Mouse (Mus musculus) hindbrain, embryonic 16.5 days (tissue): Measurements from ENCODE around the gene Nat8f1. TPM values are rescaled to one million over a fixed set of nuclear protein-coding genes. Genes with fewer than 3 reads are reported as not detected.
"Not testable (repeated sequence)": the region's sequence is repeated elsewhere in the genome, so short reads cannot be mapped to it uniquely, and the experiment has no call there.

Source experiments
- ATAC-seq: fragments of 200-750 bp; cut with Nextera tagmentation; 2 replicates; pipeline ENCODE4 v1.8.0; 2017; ENCODE audit warnings: moderate TSS enrichment, moderate library complexity
- H3K27ac ChIP-seq: fragments of 300-500 bp; sonication (generic); 2 replicates; pipeline ENCODE4 v1.5.1; 2014; ENCODE audit warnings: low read depth, mild to moderate bottlenecking, control low read depth, low read length, moderate library complexity
- H3K27me3 ChIP-seq: fragments of 300-500 bp; sonication (generic); replicated peaks from 2 replicates; pipeline ENCODE4 v1.6.1; 2014; ENCODE audit warnings: low read length; ENCODE audit not compliant: control insufficient read depth, insufficient read depth
- H3K36me3 ChIP-seq: fragments of 300-500 bp; sonication (generic); 2 replicates; pipeline ENCODE4 v1.6.1; 2014; ENCODE audit warnings: mild to moderate bottlenecking, low read length, moderate library complexity, mixed read lengths; ENCODE audit not compliant: control insufficient read depth, insufficient read depth
- H3K4me1 ChIP-seq: fragments of 300-500 bp; sonication (generic); 2 replicates; pipeline ENCODE4 v1.6.1; 2014; ENCODE audit warnings: low read depth, low read length; ENCODE audit not compliant: control insufficient read depth, insufficient read depth
- H3K4me2 ChIP-seq: fragments of 300-500 bp; sonication (generic); 2 replicates; pipeline ENCODE4 v1.6.1; 2014; ENCODE audit warnings: mild to moderate bottlenecking, low read length, control low read depth, moderate library complexity
- H3K4me3 ChIP-seq: fragments of 300-500 bp; sonication (generic); 2 replicates; pipeline ENCODE4 v1.5.1; 2014; ENCODE audit warnings: mild to moderate bottlenecking, low read length, control low read depth, moderate library complexity
- H3K9ac ChIP-seq: fragments of 300-500 bp; sonication (generic); 2 replicates; pipeline ENCODE4 v1.6.1; 2014; ENCODE audit warnings: low read depth, mild to moderate bottlenecking, control low read depth, low read length, moderate library complexity
- H3K9me3 ChIP-seq: fragments of 300-500 bp; sonication (generic); 2 replicates; pipeline ENCODE4 v1.6.1; 2014; ENCODE audit warnings: mild to moderate bottlenecking, low read length, moderate library complexity; ENCODE audit not compliant: control insufficient read depth
- WGBS: fragments of 180-500 bp; shearing (Covaris S2); extraction: QIAGEN DNeasy Blood & Tissue Kit; methylation state at CpG from one replicate; pipeline ENCODE4 v1.1.7; 2014; 5-methylcytosine and 5-hydroxymethylcytosine counted together
- polyA plus RNA-seq: library from polyadenylated mRNA; unstranded; fragments of >200 nt; fragmentation: Nextera tagmentation; extraction: Ambion mirVana; gene quantifications from 2 replicates; pipeline ENCODE4 v1.2.1, GENCODE M21; 2015

The Nat8f1 gene
- polyA plus RNA-seq, 1 experiment from 2014 or later: 20.4 TPM

DNA sequence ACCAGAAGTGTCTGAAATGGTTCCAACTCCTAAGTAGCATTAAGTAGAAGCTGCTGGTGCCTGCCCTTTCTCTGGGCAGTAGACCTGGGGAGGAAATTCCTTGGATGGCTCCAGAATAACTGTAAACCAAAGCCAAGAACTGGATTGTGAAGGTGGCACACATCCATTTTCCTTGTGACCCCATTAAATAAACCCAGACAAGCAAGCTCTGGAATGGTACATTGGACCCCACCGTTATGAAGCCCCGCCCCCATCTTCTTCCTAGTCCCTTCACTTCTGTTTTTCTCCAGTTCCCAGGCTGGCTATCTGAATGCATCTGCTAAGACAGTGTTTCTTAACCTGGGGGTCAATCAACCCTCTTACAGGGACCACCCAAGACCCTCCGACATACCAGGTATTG lies 3.9 kb downstream of the Nat8f1 start, which contains the start of gene Tprkb:
Gene Tprkb (plus strand): TSS at position 279 of the 400 bp plus-strand sequence.
- H3K27me3 ChIP-seq: no peaks in the 10 kb centered on the region
- no peak for ATAC-seq
- peaks cover 11% of the 10 kb centered on the region for H3K4me1 ChIP-seq
- no peak within 1 kb of the TSS for H3K9ac ChIP-seq
- 90% methylated on average over 3 of the region's 3 CpGs for WGBS
- no peak within 1 kb of the TSS for H3K4me2 ChIP-seq
- H3K36me3 ChIP-seq: no peaks in the 10 kb centered on the region
- H3K27ac ChIP-seq: no peak within 1 kb of the TSS
- H3K4me3 ChIP-seq: no peak within 1 kb of the TSS
- no peaks in the 10 kb centered on the region for H3K9me3 ChIP-seq

DNA sequence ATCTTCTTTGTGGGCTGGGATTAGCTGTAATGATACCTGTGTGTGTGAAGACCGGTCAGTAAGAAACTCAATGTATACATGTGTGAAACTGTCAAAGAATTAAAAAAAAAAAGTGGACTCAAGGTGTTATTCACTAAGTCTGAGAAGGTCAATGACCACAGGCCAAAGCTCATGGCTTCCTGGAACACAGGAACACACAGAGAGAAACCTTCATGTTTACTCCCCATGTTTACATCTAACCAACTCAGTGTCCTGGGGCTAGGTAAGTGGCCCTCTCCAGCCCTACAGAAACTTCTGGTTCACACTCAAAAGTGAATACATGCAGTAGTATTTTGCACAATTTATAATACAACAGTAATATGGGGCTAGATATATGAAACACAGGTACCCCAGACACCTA lies 5.8 kb downstream of the Nat8f1 start:
- Histone ChIP-seq H3K27ac (no peak overlapping the region), H3K4me2 (no peak overlapping the region), H3K9ac (no peak overlapping the region), H3K9me3 (no peaks in the 10 kb centered on the region), H3K4me1 (peaks cover 2% of the 10 kb centered on the region), H3K27me3 (no peaks in the 10 kb centered on the region), H3K4me3 (no peak overlapping the region), H3K36me3 (no peaks in the 10 kb centered on the region)
- 100% methylated on average over 1 of the region's 1 CpGs for WGBS
- no peak for ATAC-seq

DNA sequence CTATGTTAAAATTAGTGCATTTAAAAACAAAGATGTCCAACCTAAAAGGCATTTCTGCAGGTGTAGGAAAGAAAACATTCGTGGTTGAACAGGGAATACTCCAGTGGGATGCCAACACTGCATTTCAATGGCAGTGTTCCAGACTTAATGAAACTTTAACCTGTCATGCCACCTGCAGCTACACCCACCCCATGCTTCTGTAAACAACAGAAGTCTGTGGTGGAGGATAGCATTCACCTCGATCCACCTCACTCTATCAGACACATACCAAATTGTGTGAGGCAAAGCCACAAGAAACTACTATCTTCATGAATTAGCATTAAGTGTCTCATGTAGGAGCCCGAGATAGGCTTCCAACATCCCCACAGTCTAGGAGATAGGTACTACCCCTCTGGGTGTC lies 7.1 kb downstream of the Nat8f1 start:
- 82% methylated on average over 3 of the region's 3 CpGs for WGBS
- no peak for ATAC-seq
- no peaks in the 10 kb centered on the region for H3K36me3 ChIP-seq
- no peak overlapping the region for H3K27ac ChIP-seq
- H3K27me3 ChIP-seq: no peaks in the 10 kb centered on the region
- no peaks in the 10 kb centered on the region for H3K4me1 ChIP-seq
- H3K9me3 ChIP-seq: no peaks in the 10 kb centered on the region
- no peak overlapping the region for H3K4me2 ChIP-seq
- no peak overlapping the region for H3K9ac ChIP-seq
- no peak overlapping the region for H3K4me3 ChIP-seq

DNA sequence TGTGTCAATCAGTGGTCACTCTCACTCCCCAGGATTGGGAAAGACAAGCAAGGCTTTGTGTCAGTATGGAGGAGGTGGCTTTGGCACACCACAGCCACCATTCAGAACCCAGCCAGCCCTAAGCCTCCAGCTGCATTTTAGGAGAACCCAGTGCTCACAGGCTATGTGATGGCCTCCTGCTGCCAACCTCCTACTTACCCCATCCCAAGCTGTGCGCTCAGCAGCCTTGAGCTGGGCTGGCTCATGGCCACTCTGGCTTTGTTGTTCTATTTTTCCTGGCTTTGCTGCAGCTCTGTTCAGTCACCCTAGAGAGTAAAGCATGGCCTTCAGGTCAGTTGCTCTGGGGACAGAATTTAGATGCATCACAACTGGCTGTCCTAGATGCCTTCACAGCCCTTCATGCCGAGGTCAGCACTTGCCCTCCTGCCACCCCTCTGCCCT lies 8.6 kb downstream of the Nat8f1 start:
- H3K4me3 ChIP-seq, H3K36me3 ChIP-seq, H3K4me2 ChIP-seq, H3K9ac ChIP-seq, H3K9me3 ChIP-seq, H3K27me3 ChIP-seq, H3K4me1 ChIP-seq: not testable (repeated sequence)
- H3K27ac ChIP-seq: 0 out of 2 replicates have a peak overlapping the region, but pooled peaks have one; percentile 44
- ATAC-seq: peak; percentile 91
- 50% methylated on average over 2 of the region's 2 CpGs for WGBS

DNA sequence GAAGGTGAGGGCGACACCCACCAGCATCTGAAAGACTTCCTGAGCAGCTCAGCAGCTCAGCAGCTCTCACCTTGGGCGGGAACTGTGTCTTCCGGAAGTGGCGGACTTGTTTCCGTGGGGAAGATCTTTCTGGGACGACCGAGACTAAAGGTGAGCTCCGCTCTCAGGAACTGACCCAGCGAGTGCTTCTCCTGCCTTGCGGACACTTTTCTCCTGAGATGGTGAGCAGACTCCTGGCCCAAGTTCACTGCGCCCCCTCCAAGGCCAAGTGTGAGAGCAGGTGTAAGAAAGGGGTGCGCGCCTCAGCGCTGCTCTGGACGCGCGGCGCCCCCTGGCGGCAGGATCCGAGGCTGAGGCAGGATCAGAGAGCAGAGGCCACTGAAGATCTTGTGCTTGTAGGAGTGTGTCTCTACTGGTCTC lies 10.8 kb downstream of the Nat8f1 start, which contains the start of gene Nat8f4:
Gene Nat8f4 (minus strand): TSS at position 243 of the 420 bp plus-strand sequence.
- H3K9me3 ChIP-seq, H3K36me3 ChIP-seq, H3K4me1 ChIP-seq, H3K27me3 ChIP-seq, H3K27ac ChIP-seq: not testable (repeated sequence)
- Histone ChIP-seq H3K9ac (peak within 1 kb of the TSS; percentile 13), H3K4me2 (peak within 1 kb of the TSS; percentile 46), H3K4me3 (peak within 1 kb of the TSS; percentile 34)
- WGBS: 11% methylated on average over 19 of the region's 20 CpGs
- peak; percentile 72 for ATAC-seq

DNA sequence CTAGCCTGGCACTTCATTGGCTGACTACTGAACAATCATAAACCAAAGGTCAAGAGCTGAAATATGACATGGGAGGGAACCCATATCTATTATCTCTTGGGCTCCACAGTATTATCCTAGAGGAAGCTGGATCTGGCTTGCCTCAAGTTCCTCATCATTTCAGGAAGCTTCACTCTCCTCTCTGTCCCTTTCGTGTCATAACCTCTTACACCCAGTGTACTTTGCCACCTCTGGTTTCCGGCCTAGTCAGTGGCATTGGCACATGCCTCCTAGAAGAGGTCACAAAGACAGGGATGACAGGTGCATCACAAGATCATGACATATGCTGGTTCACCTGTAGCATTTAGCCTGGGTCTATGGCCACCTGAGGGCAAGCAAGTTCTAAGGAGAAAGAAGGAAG lies 13.2 kb downstream of the Nat8f1 start:
- H3K4me1 ChIP-seq: no peaks in the 10 kb centered on the region
- no peak overlapping the region for H3K9ac ChIP-seq
- H3K9me3 ChIP-seq: no peaks in the 10 kb centered on the region
- H3K4me2 ChIP-seq: no peak overlapping the region
- H3K27ac ChIP-seq: no peak overlapping the region
- H3K36me3 ChIP-seq: no peaks in the 10 kb centered on the region
- WGBS: 96% methylated on average over 2 of the region's 2 CpGs
- H3K27me3 ChIP-seq: no peaks in the 10 kb centered on the region
- H3K4me3 ChIP-seq: no peak overlapping the region
- ATAC-seq: no peak

DNA sequence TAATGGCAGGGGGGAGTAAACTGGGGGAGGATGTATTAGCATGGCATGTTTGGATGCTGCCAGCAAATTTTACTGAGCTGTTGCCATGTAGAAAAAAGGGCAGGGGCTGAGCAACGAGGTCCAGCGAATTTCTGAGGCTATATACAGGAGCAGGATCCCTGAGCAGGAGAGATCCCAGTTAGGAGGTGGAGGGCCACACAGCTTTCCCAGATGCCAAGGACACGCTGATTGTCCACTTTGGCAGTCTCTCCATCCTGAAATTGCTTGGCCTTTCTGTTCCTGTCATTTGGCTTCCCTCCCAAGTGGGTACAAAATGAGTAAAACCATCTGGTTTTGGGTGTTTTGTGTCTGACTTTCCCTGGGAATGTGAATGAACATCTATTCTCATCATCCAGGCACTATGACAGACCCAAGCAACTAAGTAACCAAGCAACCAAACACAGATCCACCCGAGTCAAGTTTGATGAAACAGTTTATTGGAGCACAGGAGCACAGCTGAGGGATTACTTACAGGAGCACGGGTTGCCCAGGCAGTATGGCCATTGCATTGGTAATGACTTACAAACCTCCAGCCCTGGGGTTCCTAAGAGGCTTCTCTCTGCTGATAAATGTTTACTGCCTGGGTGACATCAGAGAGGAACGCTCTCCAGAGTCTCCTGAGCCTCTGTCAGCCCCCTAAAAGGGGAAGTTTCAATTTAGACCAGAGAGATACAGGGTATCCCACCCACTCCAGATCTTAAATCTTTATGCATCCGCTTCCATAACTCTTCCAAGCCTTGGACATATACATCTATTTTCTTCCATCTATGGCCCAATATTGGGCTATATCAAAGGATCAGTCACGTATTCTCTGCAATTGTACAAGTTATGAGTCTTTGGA lies 16.7 kb downstream of the Nat8f1 start:
- peak; percentile 73 for ATAC-seq
- WGBS: 71% methylated on average over 7 of the region's 8 CpGs

DNA sequence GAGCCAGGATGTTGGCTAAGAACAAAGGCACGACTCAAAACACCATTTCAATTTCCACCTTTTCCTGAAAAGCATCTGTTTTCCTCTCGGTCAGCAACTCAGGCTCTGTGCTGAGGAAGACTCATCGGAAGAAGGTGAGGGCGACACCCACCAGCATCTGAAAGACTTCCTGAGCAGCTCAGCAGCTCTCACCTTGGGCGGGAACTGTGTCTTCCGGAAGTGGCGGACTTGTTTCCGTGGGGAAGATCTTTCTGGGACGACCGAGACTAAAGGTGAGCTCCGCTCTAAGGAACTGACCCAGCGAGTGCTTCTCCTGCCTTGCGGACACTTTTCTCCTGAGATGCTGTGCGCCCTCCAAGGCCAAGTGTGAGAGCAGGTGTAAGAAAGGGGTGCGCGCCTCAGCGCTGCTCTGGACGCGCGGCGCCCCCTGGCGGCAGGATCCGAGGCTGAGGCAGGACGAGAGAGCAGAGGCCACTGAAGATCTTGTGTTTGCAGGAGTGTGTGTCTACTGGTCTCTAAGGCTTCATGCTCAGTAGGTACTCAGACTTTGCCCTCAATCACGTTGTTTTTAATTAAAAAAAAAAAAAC lies 20.3 kb downstream of the Nat8f1 start:
- not testable (repeated sequence) for ATAC-seq, H3K4me2 ChIP-seq, H3K9ac ChIP-seq, H3K27me3 ChIP-seq, H3K4me3 ChIP-seq, H3K9me3 ChIP-seq, H3K27ac ChIP-seq, H3K36me3 ChIP-seq, H3K4me1 ChIP-seq
- WGBS: 77% methylated on average over 25 of the region's 25 CpGs

More for the DNA sequence above, 16.7 kb downstream of the Nat8f1 start:
- not testable (repeated sequence) for H3K9me3 ChIP-seq, H3K36me3 ChIP-seq, H3K27ac ChIP-seq, H3K4me3 ChIP-seq, H3K4me2 ChIP-seq, H3K27me3 ChIP-seq, H3K9ac ChIP-seq, H3K4me1 ChIP-seq

DNA sequence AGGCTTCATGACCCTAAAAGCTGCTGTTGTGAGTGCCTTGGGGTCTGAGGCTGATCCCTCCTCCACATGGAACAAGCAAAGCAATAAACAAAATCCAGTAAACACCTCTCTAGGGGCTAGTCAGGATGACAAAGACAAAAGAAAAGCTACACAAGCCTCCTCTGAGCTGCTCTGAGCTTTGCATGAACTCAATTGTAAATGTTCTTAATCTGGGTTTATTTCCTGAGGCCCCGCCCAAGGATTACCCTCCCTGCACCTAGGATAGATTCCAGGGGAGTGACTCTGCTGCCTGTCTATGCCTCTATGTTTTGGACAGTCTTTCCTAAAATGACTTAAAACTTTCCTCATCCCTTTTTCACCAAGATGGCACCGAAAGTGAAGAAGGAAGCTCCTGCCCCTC lies 26.5 kb downstream of the Nat8f1 start:
- Histone ChIP-seq H3K36me3 (no peaks in the 10 kb centered on the region), H3K4me1 (no peaks in the 10 kb centered on the region), H3K27ac (no peak overlapping the region), H3K9me3 (peaks cover 3% of the 10 kb centered on the region), H3K27me3 (no peaks in the 10 kb centered on the region), H3K4me3 (no peak overlapping the region), H3K4me2 (no peak overlapping the region), H3K9ac (no peak overlapping the region)
- no peak for ATAC-seq
- WGBS: 83% methylated on average over 2 of the region's 2 CpGs
